Mouse (Mus musculus) left cerebral cortex, postnatal 4 days (tissue): ENCODE results near the gene Smg6. TPM values are rescaled to one million over a fixed set of nuclear protein-coding genes. Genes with fewer than 3 reads are reported as not detected.

ENCODE experiments used
- DNase-seq: peaks from one replicate; pipeline ENCODE4 v3.0.0-alpha.2; 2022
- intact Hi-C: fragments of 180-260 bp; cut with DNase I; formaldehyde crosslinking; loops from one replicate; pipeline ENCODE4 v1.15.1; 2025
- total RNA-seq, 2 experiments: library from RNA; stranded (reverse); gene quantifications; 2 replicates each; pipeline ENCODE4 v1.2.3; 2021

The Smg6 gene
- total RNA-seq = 10 to 100 TPM; 30.5 to 31.2 TPM

- intact Hi-C loops = no loop called here
- DNase-seq = peak; percentile 98
Measured at GRCm38 (mm10) chr11:74925577-74926387, at the start of gene Smg6, which contains the start of gene Srr. TSS of gene Smg6 (plus strand) at chr11:74925823. TSS of gene Srr (minus strand) at chr11:74925948.

DNA sequence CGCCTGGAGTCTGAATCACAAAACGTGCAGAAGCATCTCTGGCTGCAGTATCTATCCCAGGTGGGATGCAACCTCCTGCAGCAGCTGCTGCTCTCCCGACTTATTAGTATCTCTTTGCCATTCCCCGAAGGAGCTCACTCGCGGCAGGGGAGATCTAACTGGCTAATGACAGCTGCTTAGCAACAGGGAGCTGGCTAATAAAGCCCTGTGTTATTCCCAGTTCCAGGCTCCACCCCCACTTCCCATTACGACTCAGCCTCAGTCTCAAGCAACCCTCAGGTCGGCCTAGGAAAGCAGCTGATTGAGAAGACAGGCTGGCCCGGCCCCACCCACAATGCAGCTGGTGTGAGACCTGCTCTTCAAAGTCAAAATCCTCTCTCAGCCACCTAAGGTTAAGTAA is 48.8 kb upstream of the Smg6 start:
- DNase-seq = peak; percentile 87
- intact Hi-C loops = no loop called here

- intact Hi-C loops = no loop called here
- no peak for DNase-seq
Measured at GRCm38 (mm10) chr11:74880999-74881398, 44.6 kb upstream of the Smg6 start.

DNA sequence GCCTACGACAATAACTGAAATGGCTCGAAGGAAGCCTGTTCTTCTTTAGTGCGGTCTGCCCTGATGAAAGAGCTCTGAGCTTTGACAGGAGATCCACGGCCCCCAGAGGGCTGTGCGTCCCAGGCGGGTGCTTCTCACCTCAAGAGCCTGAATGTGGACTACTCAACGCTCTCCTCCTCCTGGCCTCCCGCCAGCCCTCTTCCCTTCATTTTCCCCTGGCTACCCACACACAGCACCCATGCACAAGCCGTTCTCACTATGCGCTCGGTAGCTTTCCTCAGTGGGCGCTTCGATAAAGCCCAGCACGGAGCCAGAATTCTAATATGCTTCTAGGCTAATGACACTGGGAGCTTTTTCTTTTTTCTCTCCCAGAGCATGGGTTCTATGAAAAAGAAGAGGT is 43.6 kb upstream of the Smg6 start:
- no peak for DNase-seq

GRCm38 (mm10) chr11:74883098-74883497 is 42.5 kb upstream of the Smg6 start:
- peak; percentile 94 for DNase-seq
- intact Hi-C loops = no loop called here

More for the DNA sequence above, 43.6 kb upstream of the Smg6 start:
- intact Hi-C loops = no loop called here

- no peak for DNase-seq
- intact Hi-C loops = no loop called here
Measured at GRCm38 (mm10) chr11:74894619-74895018, 31.0 kb upstream of the Smg6 start.

GRCm38 (mm10) chr11:74895980-74896900 is 29.4 kb upstream of the Smg6 start:
- intact Hi-C loops = no loop called here

GRCm38 (mm10) chr11:74896901-74897677 is 28.5 kb upstream of the Smg6 start, which contains the start of gene Sgsm2:
TSS of gene Sgsm2 (minus strand) at chr11:74897060.
- intact Hi-C loops = no loop called here
- peak; percentile 68 for DNase-seq

More at GRCm38 (mm10) chr11:74895980-74896900, 29.4 kb upstream of the Smg6 start:
- DNase-seq = peak; percentile 59

DNA sequence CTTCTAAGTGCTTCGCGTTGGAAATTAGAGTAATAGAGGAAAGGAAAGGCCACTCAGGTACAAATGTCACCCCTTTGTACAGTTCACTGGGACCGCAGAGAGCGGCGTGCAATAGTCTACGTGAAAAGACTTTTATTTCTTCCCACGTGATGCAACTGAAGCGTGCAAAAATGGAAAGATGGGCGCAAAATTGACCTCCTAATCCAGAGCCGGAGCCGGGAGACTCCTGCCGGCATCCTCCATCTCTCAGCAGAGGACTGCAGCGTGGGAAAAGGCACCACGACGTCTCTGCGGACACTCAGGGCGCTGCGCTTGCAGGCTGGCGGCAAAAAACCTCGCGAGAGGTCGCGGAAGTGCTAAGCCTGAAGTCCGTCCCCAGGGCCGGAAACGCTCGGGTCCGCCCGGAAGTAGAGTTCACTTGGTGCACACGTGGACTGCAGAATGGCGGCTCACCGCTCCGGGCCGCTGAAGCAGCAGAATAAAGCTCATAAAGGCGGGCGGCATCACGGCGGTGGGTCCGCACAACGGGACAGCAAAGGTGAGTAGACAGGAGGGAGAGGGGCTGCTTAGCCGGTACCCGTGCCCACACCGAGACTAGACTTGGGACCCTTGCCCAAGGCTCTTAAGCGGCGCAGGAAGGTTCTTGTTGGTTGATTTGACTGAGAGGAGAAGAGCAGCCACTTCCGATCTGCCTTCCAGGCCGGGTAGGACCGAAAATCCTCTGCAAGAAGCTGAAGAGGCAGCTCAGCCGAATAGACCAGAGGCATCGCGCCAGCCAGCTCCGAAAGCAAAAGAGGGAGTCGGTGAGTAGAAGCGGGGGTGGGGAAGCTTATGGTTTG is 27.7 kb upstream of the Smg6 start, which contains the start of gene Tsr1:
Tsr1 (plus strand) TSS at position 394 of the 839 bp plus-strand sequence.
- DNase-seq = peak; percentile 93
- intact Hi-C loops = no loop called here

GRCm38 (mm10) chr11:74898517-74898827 is 27.2 kb upstream of the Smg6 start:
- DNase-seq = no peak
- intact Hi-C loops = no loop called here

DNA sequence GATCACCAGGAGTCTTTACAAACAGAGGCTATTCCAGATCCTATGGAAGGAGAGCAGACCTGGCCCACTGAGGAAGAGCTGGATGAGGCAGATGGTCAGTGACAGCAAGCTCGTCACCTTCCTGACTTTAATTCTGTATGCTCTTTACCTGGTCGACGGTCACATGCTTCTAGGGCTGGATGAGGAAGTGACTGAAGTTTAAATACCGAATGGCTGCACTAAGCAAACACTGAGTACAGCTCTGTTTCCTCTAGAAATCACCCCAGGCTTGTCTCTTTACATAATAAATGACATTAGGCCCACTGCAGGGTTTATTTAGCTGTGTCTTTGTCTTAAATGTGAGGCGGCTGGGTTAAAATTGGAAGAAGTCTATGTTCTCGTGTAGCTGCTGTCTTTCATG is 24.1 kb upstream of the Smg6 start:
- intact Hi-C loops = no loop called here
- DNase-seq = no peak

DNA sequence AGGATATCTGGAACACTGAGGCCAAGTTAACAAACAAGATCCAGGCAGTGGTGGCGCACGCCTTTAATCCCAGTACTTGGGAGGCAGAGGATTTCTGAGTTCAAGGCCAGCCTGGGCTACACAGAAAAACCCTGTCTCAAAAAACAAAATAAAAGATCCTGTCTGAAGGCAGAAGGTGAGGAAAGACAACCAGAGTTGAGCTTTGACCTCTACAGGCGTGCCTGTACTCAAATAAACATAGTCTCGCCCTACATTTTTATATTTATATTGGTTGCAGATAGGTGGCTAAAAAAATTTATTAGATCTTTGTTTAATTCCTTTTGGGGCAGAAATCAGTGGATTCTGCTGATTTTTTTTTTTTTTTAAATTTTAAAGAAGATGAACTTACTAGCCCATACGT is 23.2 kb upstream of the Smg6 start:
- no peak for DNase-seq
- intact Hi-C loops = no loop called here

GRCm38 (mm10) chr11:74907850-74908249 is 17.8 kb upstream of the Smg6 start:
- DNase-seq = no peak
- intact Hi-C loops = no loop called here

- peak; percentile 21 for DNase-seq
- intact Hi-C loops = no loop called here
Measured at GRCm38 (mm10) chr11:74908618-74909399, 16.8 kb upstream of the Smg6 start.

GRCm38 (mm10) chr11:74909978-74910377 is 15.6 kb upstream of the Smg6 start:
- intact Hi-C loops = no loop called here
- DNase-seq = no peak

- DNase-seq = no peak
- intact Hi-C loops = no loop called here
Measured at GRCm38 (mm10) chr11:74912492-74912891, 13.1 kb upstream of the Smg6 start.

DNA sequence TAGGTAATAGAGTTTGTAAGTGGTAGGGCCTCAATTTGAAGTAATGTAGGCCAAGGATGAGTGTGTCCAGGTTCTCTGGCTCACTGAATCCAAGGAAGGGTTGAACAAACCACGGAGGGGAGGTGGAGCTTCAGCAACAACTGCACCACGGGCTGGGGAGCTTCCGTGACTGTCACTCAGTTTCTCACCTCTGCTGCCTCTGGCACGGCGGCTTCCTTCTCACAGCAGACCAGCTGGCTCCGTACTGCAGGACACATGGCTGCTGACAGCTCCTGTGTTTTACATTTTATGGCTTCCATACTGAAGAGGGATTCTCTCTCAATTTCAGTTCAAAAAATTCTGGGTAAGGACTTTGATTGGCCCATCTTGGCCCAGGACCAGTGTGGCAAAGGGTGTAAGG is 6.4 kb upstream of the Smg6 start:
- no peak for DNase-seq
- intact Hi-C loops = no loop called here

DNA sequence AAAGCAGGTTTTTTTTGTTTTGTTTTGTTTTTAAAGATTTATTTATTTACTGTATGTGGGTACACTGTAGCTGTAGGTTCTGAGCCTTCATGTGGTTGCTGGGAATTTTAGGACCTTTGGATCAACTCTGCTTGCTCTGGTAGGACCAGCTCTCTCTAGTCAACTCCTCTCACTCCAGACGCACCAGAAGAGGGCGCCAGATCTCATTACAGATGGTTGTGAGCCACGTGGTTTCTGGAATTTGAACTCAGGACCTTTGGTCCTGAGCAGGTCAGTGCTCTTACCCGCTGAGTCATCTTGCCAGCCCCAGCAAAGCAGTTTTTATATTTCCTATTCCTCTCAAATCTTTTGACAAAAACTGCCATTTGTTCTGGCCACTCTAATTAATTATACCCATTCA is 1.5 kb upstream of the Smg6 start:
- intact Hi-C loops = no loop called here
- DNase-seq = peak; percentile 19

DNA sequence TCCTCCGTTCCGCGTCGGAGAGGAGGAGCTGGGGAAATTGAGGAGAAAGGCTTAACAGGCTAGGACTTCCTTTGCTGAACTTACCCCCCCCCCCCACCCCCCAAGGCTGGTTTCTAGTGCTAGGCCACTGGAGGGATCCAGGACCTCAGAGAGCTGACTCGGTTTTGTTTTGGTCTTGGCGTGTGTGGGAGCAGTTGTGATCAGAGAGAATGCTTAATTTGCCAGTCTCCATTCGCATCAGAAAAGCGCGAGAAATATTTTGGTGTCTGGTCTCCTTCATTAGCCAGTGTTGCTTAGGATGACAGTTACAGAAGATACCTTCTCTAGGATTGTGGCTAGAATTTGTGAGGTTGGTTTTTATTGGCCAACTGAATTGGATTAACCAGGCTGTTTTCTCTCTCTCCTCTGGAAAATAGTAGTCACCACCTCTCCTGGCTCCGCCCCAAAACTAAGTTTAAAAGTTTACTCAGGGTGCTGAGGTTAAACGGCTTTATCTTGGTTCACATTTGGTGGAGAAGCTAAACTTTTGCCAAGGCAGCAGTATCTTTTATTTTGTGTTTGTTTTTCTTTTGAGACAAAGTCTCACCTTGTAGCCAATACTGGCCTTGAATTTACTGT is 874 bp downstream of the Smg6 start:
- no peak for DNase-seq
- intact Hi-C loops = no loop called here
